Mouse (Mus musculus) v-Abl transformed pro-B cells (cell line): ENCODE measurements around the gene Stxbp6.

Experiments
- in situ Hi-C, 2 experiments: fragments of 400-800 bp; cut with MboI; formaldehyde crosslinking; loops; one replicate each; pipeline ENCODE4 v1.15.1; 2025; ENCODE audit not compliant: unreplicated experiment in 2 of 2

Gene Stxbp6

DNA sequence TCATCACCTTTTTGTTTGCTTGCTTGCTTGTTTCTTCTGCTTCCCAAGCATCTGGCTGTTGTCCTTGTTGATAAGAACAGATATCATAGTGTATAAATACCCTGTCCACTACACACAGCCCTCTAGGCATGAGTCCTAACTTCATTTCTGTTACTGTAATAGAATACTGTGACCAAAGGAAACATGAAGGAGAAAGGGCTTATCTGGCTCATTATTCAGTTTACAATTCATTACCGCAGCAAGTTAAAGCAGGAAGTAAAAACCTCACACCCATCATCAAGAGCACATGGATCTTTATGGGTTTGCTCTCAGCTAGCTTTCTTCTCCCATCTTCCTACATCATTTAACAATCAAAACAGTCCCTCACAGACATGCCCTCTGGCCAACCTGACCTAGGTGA, 72.5 kb downstream of the Stxbp6 start:
- in situ Hi-C loops, result no loop called here

DNA sequence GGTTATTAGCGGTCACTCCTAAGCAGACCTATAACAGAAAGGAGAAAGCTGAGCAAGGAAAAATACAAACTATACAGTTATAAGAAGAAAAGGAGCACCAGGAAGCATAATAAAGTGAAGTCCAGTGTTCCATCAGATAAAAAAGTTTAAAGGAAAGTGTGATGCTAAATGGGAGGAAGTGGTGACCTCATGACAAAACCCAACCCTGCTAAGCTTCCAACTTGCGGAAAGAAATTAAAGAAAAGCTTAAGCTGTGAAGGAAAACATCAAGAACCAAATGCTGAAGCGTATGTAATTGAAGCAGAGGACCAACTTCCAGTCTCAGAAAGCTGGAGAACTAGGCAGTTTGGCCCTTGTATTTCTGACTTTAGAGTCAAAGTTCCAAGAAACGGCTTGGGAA, 77.1 kb downstream of the Stxbp6 start:
- in situ Hi-C loops, result no loop called here

DNA sequence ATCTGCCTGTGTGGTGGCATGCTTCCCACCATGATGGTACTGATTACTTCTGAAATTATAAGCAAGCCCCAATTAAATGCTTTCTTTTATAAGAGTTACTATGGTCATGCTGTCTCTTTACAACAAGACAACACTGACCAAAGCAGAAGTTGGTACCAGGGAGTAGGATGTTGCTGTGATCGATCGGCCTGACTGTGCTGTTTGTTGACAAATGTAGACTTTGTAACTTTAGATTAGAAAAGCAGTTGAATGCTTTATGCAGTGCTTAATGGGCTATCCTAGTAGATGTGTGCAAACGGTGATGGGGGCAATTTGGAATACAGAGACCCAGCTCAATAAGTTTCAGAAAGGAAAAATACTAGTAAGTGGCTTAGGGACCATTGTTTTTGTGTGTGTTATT, 77.6 kb downstream of the Stxbp6 start:
- in situ Hi-C loops, result no loop called here

GRCm38 (mm10) chr12:44996274-44996673, 78.2 kb downstream of the Stxbp6 start:
- in situ Hi-C loops, result no loop called here

GRCm38 (mm10) chr12:44993391-44993790, 81.1 kb downstream of the Stxbp6 start:
- in situ Hi-C loops, result no loop called here

DNA sequence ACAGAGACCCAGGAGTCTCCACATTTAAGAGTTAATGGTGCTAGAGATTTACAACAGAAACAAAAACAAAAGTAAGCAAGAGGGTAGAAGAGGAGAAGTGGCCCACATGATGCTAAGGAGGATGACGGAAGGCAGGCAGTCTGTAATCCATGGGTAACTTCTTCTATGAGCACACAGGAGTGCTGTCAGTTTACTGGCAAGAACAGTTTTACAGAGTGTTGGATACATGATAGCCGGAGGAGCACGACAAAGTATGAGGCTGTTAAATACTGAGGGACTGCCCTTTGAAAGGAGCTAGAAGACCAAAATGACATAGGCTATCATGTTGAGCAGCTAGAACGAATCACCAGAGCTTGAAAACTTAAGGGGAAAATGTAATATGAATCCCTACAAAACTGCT, 81.7 kb downstream of the Stxbp6 start:
- in situ Hi-C loops, result no loop called here

DNA sequence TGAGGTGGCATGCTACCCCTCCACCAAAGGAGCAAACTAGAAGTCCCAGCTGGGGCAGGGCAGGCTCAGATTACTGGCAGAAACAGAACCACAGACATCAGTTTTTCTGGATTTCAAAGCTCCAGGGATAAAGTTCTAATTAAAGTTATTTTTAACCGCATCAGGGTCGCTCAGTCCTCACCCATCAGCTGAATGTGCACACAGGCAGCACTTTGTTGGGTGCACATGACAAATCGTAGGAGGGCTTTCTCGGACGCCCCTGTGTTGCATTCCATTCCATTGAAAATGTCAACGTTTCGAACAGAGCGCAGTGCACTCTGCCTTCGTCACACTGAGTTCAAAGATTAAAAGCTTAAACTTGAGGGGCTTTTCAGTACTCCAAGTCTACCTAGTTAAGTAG, 84.1 kb downstream of the Stxbp6 start:
- in situ Hi-C loops, result no loop called here

- in situ Hi-C loops, result no loop called here
Measured at GRCm38 (mm10) chr12:44989011-44989410, 85.5 kb downstream of the Stxbp6 start.

DNA sequence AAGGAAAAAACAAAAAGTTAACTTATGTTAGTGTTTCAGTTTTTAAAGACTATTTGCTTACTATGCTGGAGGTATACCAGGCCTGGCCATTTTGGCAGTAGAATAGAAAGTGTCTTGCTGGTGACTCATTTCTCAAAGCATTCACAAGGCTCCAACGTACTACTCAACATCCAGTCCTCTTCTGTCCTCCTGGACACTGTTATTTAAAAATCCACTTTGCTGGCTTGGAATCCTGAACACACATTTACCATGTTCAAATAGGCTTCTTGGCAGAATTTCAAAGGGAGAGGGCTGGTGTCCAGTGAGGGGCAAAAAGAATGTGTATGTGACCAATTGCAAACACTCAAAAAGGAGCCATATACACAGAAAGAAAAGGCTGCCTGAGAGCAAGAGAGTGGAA, 86.7 kb downstream of the Stxbp6 start:
- in situ Hi-C loops, result no loop called here

- in situ Hi-C loops, result no loop called here
Measured at GRCm38 (mm10) chr12:44979316-44979848, 95.1 kb downstream of the Stxbp6 start.

GRCm38 (mm10) chr12:44975266-44975665, 99.2 kb downstream of the Stxbp6 start:
- in situ Hi-C loops, result no loop called here

GRCm38 (mm10) chr12:44971477-44971876, 103.0 kb downstream of the Stxbp6 start:
- in situ Hi-C loops, result no loop called here

DNA sequence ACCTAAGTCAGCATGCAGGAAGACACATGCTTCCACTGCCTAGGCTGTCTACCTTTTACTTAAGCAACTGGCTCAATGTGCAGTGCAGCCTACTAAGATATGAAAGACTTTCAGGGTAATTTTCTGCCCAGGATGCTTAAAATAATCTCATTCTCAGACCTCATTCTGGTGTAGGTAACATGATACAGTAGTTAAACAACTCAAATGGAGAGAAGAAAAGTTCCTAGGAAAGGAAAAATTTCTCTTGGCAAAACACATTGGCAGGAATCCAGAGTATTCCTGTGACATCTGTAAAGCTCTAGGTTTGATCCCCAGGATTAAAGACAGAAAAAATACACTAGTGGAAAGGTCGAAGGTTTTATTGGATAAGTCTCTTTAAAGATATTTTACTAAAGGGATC, 107.1 kb downstream of the Stxbp6 start:
- in situ Hi-C loops, result no loop called here

DNA sequence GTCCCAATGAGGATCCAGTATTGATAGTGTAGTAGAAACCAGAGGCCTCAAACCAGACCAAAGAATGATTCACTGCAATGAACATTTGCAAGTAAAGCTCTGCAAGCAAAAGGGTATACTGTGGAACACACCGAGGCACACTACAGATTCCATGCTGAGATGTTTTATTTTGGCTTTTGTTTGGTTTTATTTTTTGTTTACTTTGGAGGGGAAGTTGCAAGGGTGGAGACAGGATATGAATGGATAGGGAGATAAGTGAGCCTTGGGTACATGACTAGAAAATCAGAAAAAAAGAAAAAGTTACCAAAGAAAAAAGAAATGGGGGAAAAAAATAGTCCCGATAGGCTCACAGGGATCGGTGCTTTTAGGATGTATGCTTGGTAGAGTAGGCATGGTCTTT, 117.0 kb downstream of the Stxbp6 start:
- in situ Hi-C loops, result no loop called here

DNA sequence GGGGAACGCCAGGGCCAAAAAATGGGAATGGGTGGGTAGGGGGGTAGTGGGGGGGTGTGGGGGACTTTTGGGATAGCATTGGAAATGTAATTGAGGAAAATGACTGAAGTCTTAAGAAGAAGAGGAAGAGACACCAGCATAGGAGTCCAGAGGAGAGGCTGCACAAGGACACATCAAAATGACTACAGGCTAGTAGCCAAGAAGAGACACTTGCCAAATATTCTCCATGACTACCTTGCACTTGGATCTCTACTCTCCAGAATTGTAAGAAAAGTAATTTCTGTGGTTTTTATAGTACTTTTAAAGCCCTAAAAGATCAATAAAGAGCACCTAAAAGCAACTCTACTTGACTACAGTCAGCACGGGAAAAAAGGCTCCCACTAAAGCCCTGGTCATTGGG, 121.4 kb downstream of the Stxbp6 start:
- in situ Hi-C loops, result no loop called here

GRCm38 (mm10) chr12:44952072-44952471, 122.4 kb downstream of the Stxbp6 start:
- in situ Hi-C loops, result no loop called here

DNA sequence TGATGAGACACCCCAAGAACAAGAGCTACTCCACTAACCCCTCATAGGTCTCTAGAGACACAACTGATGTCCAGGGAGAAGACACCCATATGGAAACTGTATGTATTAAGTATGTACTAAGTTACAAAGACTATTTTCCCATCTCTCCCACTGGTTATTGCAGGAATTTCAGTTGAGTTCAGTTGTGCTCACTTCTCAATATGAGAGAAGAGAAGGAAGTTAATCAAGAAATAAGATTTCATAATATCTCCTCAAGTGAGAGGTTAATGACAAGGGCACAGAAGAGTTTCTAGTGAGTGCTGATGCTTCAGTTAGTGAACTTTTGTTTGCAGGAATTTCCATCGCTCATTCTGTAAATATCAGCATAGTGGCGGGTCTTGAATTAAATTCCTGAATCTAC, 124.0 kb downstream of the Stxbp6 start:
- in situ Hi-C loops, result no loop called here

DNA sequence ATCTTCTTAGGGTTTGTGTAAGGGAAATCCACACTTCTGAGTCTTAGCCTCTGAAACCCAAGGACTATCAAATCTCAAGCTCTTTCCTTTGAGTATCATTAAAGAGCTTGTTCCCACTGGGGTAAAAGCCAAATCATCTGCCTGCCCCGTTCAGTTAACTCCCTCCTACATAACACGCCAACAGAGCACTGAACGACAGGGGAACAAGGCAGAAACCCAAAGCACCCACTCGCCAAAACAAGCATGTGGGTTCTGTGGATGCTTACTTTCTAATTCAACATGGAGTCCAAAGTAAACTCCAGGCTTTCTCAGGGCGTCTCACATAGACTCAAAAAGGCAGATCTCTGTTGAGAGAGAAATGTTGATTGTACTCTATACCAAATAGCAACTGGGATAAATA, 126.7 kb downstream of the Stxbp6 start:
- in situ Hi-C loops, result no loop called here

DNA sequence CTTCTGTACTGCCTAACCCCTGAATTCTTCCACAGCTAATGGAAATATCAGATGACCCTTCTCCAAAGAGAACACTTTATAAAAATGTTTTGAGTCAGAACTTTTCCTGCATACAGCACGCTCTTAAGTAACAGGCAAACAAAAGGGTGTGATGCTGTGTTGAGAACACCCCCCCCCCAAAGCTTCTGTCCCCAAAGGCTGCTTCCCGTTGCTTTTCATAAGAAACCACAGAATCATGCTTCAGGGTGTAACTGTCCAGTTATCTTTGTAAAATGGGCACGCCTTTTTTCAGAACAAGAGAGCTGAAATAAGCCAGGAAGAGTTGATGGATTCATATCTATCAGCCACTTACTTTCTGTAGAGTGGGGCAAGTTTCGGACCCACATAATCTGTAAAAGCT, 134.2 kb downstream of the Stxbp6 start:
- in situ Hi-C loops, result no loop called here

- in situ Hi-C loops, result no loop called here
Measured at GRCm38 (mm10) chr12:44939106-44939505, 135.4 kb downstream of the Stxbp6 start.

DNA sequence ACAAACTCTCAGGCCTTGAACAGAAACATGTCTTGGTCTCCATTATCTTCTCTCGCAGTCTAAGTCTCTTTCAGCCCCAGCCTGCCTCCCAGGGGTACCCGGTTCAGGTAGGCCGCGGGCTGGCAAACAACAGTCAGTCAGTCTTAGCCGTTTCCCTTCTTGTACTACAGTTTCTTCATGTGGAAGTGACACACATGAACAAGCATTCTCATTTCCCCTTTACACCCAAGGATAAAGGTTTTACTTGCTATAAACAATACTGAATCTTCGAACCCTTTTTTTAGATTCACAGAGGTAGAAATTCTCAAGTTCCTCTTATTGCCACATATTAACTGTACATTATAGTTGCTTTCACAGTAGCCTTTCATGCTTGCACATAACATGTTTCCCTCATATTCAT, 141.6 kb downstream of the Stxbp6 start:
- in situ Hi-C loops, result no loop called here

DNA sequence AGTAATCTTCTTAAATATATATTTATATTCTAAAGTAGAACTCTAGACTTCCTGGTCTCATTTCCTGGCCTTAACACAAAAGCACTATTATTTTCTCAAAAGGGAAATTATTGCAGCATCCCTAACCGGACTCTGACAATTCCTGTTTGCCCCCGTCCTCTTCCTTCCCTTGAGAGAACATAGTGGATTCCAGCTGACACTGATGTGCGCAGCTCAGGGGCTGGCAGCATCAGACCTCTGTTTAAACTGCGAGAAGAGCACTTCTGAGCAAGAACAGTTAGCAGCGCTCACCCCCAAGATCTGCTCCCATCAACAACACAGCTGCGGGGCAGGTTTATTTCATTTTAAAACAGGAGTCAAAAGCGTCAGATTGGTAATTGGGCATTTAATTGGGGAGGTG, 142.8 kb downstream of the Stxbp6 start:
- in situ Hi-C loops, result no loop called here

GRCm38 (mm10) chr12:44928456-44928855, 146.1 kb downstream of the Stxbp6 start:
- in situ Hi-C loops, result no loop called here
